Mouse (Mus musculus) E14TG2a.4 (cell line): ENCODE data around the gene Fam213b.

Experiments used
- CTCF ChIP-seq: conservative IDR thresholded peaks from 2 replicates; pipeline ENCODE4 v1.5.1; 2014; ENCODE audit warnings: low read length
- NANOG ChIP-seq: IDR thresholded peaks from 2 replicates; pipeline ENCODE4 v1.6.1; 2014; ENCODE audit warnings: borderline replicate concordance, low read length, mixed read lengths
- POU5F1 ChIP-seq: IDR thresholded peaks from 2 replicates; pipeline ENCODE4 v1.6.1; 2014; ENCODE audit warnings: low read length, borderline replicate concordance

- no peak for TF ChIP-seq CTCF
- no peak for TF ChIP-seq POU5F1
- no peak for TF ChIP-seq NANOG
Measured at GRCm38 (mm10) chr4:154946319-154946718, 47.4 kb upstream of the Fam213b start.
